Mouse (Mus musculus): ENCODE measurements around the gene Arid2. TPM values are rescaled to one million over a fixed set of nuclear protein-coding genes. Genes with fewer than 3 reads are reported as not detected.
A peak's percentile ranks its signal among the peaks of the same experiment; 100 is the strongest.
"Not testable (repeated sequence)": the region's sequence is repeated elsewhere in the genome, so short reads cannot be mapped to it uniquely, and the experiment has no call there.

Gene Arid2
- 91.7 and 92.2 TPM in 2 replicates for total RNA-seq (2014; fragmentation: Nextera tagmentation)
- 46.8 and 64.6 TPM in 2 replicates for total RNA-seq (2017)

- ATAC-seq (replicated peaks; ENCODE audit: low FRiP score, low TSS enrichment, poor library complexity, severe bottlenecking), result no peak
These were observed at the start of gene Arid2 for GRCm38 (mm10) chr15:96287369-96287975. Gene Arid2, plus strand, starts transcription at chr15:96287518.

- peak; percentile 87 for ATAC-seq (replicated peaks; ENCODE audit: low FRiP score, low TSS enrichment, poor library complexity, severe bottlenecking)
These were observed 49.2 kb upstream of the Arid2 start for GRCm38 (mm10) chr15:96238071-96238470.

- ATAC-seq (replicated peaks; ENCODE audit: low FRiP score, low TSS enrichment, poor library complexity, severe bottlenecking), result no peak
These were observed 43.1 kb upstream of the Arid2 start for GRCm38 (mm10) chr15:96244171-96244570.

- not testable (repeated sequence) for ATAC-seq (replicated peaks; ENCODE audit: low FRiP score, low TSS enrichment, poor library complexity, severe bottlenecking)
These were observed 42.6 kb upstream of the Arid2 start for GRCm38 (mm10) chr15:96244715-96245114.

GRCm38 (mm10) chr15:96253827-96254226 lies 33.5 kb upstream of the Arid2 start:
- no peak for ATAC-seq (replicated peaks; ENCODE audit: low FRiP score, low TSS enrichment, poor library complexity, severe bottlenecking)

- no peak for ATAC-seq (replicated peaks; ENCODE audit: low FRiP score, low TSS enrichment, poor library complexity, severe bottlenecking)
These were observed 33.0 kb upstream of the Arid2 start for GRCm38 (mm10) chr15:96254356-96254755.

GRCm38 (mm10) chr15:96257781-96258180 lies 29.5 kb upstream of the Arid2 start:
- no peak for ATAC-seq (replicated peaks; ENCODE audit: low FRiP score, low TSS enrichment, poor library complexity, severe bottlenecking)

GRCm38 (mm10) chr15:96264614-96265013 lies 22.7 kb upstream of the Arid2 start:
- no peak for ATAC-seq (replicated peaks; ENCODE audit: low FRiP score, low TSS enrichment, poor library complexity, severe bottlenecking)

- ATAC-seq (replicated peaks; ENCODE audit: low FRiP score, low TSS enrichment, poor library complexity, severe bottlenecking), result no peak
These were observed 19.4 kb upstream of the Arid2 start for GRCm38 (mm10) chr15:96267933-96268332.

- ATAC-seq (replicated peaks; ENCODE audit: low FRiP score, low TSS enrichment, poor library complexity, severe bottlenecking), result no peak
These were observed 18.7 kb upstream of the Arid2 start for GRCm38 (mm10) chr15:96268610-96269009.

- ATAC-seq (replicated peaks; ENCODE audit: low FRiP score, low TSS enrichment, poor library complexity, severe bottlenecking), result no peak
These were observed 17.9 kb upstream of the Arid2 start for GRCm38 (mm10) chr15:96269402-96269801.

- no peak for ATAC-seq (replicated peaks; ENCODE audit: low FRiP score, low TSS enrichment, poor library complexity, severe bottlenecking)
These were observed 16.9 kb upstream of the Arid2 start for GRCm38 (mm10) chr15:96270272-96270880.

- no peak for ATAC-seq (replicated peaks; ENCODE audit: low FRiP score, low TSS enrichment, poor library complexity, severe bottlenecking)
These were observed 15.0 kb upstream of the Arid2 start for GRCm38 (mm10) chr15:96272356-96272755.

- ATAC-seq (replicated peaks; ENCODE audit: low FRiP score, low TSS enrichment, poor library complexity, severe bottlenecking), result no peak
These were observed 13.0 kb upstream of the Arid2 start for GRCm38 (mm10) chr15:96274341-96274740.

- ATAC-seq (replicated peaks; ENCODE audit: low FRiP score, low TSS enrichment, poor library complexity, severe bottlenecking), result no peak
These were observed 12.1 kb upstream of the Arid2 start for GRCm38 (mm10) chr15:96275198-96275597.

- peak; percentile 85 for ATAC-seq (replicated peaks; ENCODE audit: low FRiP score, low TSS enrichment, poor library complexity, severe bottlenecking)
These were observed 11.4 kb upstream of the Arid2 start for GRCm38 (mm10) chr15:96275810-96276493.

GRCm38 (mm10) chr15:96277061-96277460 lies 10.3 kb upstream of the Arid2 start:
- ATAC-seq (replicated peaks; ENCODE audit: low FRiP score, low TSS enrichment, poor library complexity, severe bottlenecking), result no peak

- ATAC-seq (replicated peaks; ENCODE audit: low FRiP score, low TSS enrichment, poor library complexity, severe bottlenecking), result no peak
These were observed 6.1 kb upstream of the Arid2 start for GRCm38 (mm10) chr15:96281236-96281635.

- no peak for ATAC-seq (replicated peaks; ENCODE audit: low FRiP score, low TSS enrichment, poor library complexity, severe bottlenecking)
These were observed 4.2 kb upstream of the Arid2 start for GRCm38 (mm10) chr15:96283141-96283540.

GRCm38 (mm10) chr15:96283920-96284431 lies 3.3 kb upstream of the Arid2 start:
- ATAC-seq (replicated peaks; ENCODE audit: low FRiP score, low TSS enrichment, poor library complexity, severe bottlenecking), result peak; percentile 22

Data from megakaryocyte-erythroid progenitor cell, adult 5-6 weeks (primary cell).